Mouse (Mus musculus): ENCODE results near the gene Usp54.
A peak's percentile ranks its signal among the peaks of the same experiment; 100 is the strongest.
"Not testable (repeated sequence)": the region's sequence is repeated elsewhere in the genome, so short reads cannot be mapped to it uniquely, and the experiment has no call there.

Gene Usp54

DNA sequence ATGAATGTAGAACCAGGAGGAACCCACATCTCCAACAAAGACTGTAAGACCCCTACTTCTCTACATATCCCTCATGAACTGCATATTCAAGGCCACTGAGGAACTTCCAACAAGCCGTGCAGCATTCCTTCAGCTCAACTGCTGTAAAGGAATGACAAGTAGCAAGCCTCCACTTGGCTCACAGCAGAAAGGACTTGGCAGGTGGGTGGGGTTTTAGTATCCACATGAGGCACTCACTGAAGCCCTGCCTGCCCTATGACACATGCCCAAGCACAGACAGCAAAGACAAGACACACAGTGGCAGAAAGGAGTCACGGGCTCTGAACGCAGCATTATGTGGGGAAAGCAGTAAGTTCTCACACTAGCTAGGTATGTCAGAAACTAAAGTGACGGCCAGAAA is 30.7 kb downstream of the Usp54 start:
- DNase-seq (ENCODE audit: low spot score): no peak

DNA sequence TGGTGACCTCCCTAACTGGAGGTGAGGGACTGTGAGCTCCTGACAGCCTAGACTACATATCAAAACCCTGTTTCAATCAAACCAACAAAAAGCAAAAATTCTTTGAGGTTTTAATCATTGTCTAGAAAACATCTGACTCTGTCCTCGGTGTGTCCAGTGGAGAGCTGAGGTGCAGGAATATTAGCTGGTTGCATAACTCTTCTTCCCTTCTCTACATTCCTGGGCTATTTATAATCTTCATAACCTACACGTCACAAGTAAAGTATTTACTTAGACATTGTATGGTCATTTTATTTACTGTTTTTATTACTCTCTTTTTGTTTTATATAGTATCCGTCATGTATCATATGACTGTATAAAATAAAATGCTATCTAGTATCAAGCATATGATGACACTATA is 31.3 kb downstream of the Usp54 start:
- no peak for DNase-seq (ENCODE audit: low spot score)

DNA sequence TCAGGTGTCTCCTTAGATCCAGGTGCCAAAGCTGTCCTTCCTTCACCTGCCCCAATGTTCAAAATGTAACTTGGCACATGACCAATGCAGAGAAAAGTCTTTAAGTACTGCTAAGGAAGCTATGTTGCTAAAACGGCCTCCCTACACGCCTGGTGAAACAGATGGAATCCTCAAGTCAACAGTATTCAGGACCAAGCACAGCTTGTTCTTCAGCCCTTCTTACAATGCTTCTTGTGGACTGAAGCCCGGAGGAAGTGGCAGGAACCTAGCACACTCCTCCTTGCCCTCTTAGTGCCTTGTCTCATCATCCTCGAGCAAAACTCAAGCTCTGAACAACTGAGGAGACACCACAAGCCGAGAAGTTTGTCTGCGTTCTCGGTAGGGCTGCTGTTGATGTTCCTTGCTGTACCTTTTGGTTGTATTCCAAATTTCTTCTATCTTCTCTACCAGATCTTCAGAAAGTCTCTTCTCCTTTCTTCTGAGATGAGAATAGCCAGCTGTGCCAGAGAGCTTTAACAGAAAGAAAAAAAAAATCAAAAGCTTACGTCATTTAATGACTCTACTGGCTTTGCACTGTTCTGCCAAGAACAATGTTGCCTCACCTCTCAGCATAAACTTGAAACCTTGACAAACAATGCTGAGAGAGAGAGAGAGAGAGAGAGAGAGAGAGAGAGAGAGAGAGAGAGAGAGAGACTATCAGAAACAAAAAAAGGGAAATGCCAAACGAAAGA is 33.3 kb downstream of the Usp54 start:
- no peak for DNase-seq (ENCODE audit: low spot score)

DNA sequence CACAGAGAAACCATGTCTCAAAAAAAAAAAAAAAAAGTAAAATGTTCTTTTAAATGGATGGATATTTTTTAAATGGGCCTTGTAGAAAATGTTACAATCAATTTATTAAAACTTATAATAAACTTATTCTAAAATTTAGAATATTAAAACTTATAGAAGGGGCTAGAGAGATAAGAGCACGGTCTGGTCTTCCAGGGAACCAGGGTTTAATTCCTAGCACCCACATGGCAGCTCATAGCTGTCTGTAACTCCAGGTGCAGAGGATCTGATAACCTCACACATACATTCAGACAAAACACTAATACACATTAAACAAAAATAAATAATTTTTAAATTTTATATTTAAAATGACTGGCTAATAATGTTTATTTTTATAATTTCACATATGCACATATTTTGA is 39.6 kb downstream of the Usp54 start:
- no peak for DNase-seq (ENCODE audit: low spot score)

DNA sequence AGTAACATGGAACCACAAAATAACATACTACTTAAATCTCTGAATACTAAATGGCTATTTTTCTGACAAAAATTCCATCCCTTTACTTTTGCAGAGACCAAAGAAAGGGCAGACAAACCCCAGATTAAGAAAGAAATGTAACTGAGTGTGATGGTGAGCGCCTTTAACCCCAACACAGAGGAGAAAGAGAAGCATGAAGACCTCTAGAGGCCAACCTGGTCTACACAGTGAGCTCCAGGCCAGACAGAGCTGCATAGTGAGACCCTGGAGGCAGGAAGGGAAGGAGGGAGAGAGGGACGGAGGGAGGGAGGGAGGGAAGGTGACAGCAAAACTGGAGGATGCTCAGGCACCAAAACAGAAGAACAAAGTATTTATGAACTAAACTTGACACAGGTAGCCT is 40.7 kb downstream of the Usp54 start:
- no peak for DNase-seq (ENCODE audit: low spot score)

DNA sequence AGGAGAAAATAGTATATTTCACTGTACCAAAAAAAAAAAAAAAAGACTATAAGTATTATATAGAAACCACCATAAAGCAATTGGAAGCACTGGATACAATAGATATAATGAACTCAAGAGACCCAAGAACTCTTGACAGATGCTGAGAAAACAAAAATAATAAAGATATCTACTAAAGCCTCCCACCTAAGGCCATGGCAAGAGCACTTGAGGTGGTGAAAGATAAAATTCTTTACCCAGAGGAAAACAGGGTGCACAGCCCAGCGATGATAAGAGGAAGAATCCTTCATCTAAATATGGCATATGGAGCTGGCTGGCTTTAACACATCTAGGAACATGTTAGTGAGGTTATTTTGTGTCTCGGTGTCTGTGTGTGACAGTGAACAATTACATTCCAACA is 41.3 kb downstream of the Usp54 start:
- DNase-seq (ENCODE audit: low spot score): no peak

DNA sequence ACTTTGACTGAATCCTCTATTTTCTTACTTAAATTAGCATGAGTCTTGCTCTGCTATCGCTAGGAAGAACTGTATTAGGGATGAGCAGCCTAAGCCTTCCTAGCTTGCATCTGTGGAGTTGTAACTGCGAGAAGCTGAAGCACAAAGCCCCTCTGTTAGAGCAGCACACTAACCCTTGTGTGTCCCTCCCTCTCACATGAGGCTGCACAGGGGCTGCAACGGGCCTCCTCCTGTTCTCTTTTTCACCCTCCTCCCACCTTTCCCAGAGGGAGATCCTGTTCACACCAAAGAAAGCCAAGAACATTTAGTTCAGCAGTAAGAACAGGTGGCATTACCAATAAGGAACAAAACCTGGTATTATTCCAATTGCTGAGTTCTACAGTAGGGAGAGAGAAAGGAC is 45.1 kb downstream of the Usp54 start:
- DNase-seq (ENCODE audit: low spot score): peak; percentile 63

DNA sequence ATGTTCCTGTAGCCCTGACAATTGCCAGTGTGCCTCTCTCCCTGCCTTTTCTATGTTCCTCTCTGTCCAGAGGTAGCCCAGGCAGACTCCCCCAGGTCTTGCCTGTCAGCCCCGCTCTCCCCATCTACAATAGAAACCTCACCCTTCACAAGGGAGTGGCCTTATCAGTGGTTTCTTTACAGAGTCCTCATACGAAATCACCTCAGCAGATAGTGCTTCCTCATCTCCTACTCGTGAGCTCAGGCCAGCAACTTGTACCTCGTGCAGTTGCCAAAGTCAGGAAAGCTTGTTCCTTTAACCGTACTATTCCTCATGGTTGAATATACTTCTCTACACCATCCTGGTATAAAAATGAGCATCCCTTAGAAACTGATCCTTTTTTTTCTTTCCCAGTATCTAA is 53.4 kb downstream of the Usp54 start:
- DNase-seq (ENCODE audit: low spot score): no peak

DNA sequence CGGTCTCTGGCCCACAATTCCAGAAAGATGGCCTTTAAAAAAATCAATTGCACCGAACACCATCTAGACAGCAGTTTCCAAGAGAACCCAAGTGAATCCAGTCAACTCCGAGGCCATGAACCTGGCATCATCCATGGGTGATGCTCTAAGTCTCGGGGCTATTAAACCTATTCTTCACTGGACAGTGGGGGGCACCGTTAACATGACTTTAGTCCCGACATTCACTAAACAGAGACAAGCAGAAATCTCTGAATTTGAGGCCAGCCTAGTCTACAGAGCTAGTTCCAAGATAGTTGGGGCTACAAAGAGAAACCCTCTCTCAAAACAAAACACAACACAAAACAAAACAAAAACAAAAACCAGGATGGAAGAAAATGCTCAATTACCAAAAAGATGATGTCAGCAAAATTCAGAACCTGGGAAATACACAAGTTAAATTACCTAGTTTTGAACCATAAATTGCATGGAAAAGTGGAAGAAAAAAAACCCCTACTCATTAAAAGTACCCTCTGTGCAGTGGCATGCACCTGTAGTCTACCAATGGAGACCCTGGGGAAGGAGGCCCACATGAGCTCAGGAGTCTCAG is 61.9 kb downstream of the Usp54 start:
- DNase-seq (ENCODE audit: low spot score): no peak

DNA sequence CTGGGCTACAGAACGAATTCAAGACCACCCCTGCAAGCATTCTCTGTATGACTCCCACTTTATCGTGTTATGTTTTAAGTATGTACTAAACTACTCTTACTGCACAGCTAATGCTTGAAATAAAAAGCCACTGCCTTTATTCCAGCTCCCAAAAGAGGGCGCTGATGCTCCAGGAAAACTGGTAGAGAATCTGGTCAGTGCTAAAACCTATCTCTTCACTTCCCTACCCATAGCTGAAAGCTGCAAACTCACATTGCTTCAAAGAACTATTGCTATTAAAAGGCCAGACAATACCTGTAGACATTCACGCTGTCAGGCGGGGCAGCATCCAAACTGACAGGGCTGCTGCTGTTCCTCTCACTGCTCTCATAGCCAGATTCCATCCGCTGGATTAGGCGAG is 64.7 kb downstream of the Usp54 start:
- peak; percentile 43 for DNase-seq (ENCODE audit: low spot score)

DNA sequence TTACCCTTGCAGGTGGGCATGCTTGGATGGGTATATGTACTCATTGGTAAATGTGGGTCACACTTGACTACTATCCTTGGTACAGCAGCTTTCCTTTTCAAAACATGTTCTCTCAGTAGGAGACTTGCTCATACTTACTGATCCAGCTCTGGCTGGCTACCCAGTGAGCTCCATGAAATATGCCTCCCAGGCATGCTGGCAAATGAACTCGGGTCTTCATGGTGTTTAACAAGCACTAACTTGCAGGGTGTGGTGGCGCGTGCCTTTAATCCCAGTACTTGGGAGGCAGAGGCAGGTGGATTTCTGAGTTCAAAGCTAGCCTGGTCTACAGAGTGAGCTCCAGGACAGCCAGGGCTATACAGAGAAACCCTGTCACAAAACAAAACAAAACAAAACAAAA is 67.7 kb downstream of the Usp54 start:
- DNase-seq (ENCODE audit: low spot score): not testable (repeated sequence)

DNA sequence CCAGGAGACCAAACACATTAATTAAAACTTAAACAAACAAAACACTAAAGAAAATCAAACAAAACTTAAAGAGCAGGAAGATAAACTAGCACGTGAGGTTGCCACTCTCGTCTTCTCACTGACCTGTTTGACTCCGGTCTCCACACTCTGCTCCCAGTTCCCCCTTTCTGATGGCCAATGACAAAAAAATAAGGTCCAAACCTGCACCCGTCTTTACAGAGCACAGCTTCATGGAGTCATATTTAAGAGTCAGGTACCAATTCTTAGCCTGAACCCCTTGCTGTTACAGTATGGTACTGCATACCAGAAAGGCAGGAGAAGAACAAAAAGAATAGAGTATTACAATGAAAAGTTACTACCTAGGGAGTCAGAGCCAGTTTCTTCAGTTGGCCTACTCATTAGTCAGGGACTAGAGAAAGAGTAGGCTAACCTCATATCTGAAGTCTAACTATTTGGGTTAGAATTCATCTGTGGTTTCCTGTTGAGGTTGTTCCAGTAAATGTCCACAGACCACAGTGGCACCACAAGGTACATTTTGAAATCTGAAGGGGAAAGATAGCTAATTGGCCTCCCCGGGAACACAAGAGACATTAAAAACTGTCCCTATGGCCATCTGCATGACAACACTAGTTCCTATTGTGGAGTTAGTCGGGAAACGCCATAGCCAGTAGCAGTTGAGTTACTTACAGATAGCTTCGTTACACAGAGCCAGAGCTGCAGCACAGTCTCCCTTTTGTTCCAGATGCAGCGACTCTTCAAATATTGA is 75.4 kb downstream of the Usp54 start:
- no peak for DNase-seq (ENCODE audit: low spot score)

DNA sequence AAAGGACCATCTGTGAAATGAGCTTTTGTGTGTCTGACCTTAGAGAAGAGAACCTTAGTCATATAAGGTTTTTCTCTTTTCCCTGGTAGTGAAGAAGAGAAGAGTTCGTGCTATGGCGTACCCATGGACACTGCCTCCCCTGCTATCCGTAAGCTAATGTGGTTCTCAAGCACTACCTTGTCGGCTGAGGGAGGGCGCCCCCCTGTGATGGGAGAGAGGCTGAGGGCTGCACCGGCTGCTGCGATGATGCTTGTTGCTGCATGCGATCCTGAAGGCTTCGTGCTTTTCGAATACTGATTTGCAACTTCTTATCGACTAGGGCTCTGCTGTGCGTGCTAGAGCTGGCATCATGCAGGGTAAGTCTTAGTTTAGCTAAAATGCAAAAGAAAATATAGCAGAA is 76.2 kb downstream of the Usp54 start:
- no peak for DNase-seq (ENCODE audit: low spot score)

DNA sequence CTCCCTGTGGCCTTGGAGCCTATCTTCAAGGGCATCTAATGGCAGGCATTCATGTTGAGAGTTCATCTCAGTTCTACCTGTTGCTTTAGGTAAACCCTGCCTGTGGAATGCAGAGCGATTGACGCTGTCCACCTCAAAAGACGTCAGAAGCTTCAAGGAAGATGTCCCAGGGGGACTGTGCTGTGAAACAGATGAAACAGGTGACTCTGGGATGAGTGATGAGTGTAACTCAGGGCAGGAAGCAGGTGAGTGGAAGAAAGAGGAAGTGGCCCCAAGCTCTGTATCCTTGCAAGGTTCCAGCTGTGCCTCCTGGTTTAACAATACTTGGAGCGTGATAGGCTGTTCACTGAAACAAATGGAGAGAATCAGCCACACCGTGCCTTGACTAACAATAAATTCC is 79.0 kb downstream of the Usp54 start:
- DNase-seq (ENCODE audit: low spot score): no peak

DNA sequence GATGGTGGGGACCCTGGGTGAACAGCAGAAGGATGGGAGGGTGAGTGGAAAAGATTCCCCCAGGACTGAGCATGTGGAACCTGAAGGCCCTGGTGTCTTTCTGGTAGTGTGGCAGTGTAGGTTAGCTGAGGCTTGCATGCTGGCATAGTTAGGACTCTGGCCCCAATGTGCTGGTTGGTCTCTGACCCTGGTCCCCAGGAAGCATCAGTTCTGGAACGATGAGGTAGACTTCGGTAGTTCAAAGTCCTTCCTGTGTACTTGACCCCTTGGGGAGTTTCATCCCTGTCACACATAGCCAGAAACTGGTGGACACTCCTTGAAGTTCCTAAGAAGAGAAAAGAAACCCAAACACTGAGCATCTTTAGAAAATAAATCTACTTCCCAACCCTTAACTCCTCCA is 90.7 kb downstream of the Usp54 start:
- DNase-seq (ENCODE audit: low spot score): no peak

DNA sequence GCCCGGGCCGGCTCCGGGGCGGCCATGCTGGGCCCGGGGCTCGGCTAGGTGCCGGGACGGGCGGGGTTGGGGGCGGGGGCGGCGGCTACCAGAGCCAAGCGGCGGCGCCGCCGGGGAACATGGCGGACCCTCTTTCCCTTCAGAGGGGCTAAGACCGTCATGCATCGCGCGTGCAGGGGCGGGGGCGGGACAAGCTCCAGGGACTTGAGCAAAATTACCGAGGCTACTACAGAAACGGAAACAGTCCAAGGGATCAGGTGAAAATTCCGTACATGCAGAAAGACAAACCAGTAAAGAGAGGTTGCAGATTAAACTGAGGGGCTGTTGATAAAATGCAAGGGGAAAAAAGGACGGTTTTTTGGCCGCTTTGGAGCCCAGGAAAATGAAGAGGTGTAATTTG is 94.4 kb downstream of the Usp54 start, which contains the start of gene Ppp3cb:
Ppp3cb (minus strand) TSS at position 159 of the 400 bp plus-strand sequence.
- DNase-seq (ENCODE audit: low spot score): peak; percentile 60

DNA sequence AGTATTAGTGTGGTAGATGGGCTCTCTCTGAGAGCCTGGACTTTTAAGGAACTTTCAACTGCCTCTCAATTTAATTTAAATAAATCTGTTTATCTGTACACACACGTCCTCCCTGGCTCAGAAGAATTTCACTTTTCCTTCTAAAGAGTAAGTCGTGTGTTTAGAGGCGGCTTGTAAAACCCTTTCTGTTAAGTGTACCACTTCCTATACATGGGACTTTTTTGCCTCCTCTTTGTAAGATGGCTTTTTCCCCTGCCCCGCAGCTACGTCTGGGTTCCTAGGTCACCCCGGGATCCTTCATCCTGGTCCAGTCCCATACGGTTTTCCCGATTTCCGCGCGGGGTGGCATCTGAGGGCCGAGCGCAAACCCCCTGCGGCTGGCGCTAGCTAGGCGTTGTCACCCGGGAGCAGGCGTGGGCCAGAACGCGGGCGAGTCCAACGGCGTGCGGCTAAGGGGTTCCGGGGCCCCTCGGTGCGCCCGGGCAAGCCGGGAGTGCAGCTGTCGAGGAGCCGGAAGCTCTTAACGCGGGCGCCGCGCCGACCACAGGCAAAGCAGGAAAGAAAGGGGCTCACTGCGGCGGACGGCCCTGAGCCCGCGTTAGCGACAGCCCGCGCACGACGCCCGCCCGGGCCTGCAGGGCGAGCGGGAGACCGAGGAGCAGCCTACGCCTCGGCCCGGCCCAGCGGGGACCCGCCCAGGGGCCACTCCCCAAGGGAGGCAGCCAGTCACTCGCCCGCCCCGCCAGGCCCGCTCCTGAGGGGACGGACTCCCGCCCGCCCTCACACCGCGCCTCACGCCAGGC is 95.1 kb downstream of the Usp54 start:
- peak; percentile 68 for DNase-seq (ENCODE audit: low spot score)

DNA sequence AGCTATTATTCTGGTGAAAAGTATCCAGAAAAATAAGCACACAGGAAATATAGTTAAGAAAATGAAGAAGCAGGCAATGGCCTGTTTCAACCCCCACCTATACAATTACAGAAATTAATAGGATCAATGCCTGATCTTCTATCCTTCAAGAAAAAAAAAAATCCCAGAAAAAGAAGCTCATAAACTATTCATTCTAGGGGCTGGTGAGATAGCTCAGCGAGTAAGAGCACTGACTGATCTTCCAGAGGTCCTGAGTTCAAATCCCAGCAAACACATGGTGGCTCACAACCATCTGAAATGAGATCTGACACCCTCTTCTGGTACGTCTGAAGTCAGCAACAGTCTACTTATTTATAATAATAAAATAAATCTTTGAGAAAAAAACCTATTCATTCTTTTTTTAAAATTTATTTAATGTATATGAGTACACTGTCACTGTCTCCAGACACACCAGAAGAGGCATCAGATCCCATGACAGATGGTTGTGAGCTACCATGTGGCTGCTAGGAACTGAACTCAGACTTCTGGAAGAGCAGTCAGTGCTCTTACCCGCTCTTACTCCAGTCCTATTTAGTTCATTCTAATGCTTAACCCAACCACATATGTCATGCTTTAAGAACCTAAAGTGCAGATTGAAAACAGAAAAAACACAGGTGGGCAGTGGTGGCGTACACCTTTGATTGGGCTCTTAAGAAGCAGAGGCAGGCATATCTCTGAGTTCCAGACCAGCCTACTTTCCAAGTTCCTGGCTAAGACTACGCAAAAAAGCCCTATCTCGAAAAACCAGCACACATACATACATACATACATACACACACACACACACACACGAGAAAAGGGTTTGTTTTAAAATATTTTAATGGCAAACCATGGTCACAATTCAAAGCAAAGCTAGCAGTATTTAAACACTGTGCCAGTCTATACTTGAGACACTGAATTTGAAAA is 96.1 kb downstream of the Usp54 start:
- no peak for DNase-seq (ENCODE audit: low spot score)

DNA sequence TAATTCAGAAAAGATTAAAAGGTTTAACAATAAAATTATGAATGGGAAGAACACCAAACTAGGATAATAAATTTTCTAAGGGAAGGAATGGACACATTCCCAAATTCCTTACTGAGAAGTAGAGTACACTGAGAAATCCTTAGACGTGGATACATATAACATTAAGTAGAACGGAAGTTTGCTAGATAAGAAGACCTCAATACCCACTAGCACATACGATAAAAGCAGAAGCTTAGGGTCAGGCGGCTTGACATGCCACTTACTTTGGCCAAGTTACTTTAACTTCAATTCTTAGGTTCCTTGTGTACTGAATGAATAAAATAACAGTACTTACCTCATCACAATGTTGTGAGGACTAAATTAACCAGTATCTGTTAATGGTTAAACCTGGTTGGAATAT is 111.2 kb downstream of the Usp54 start:
- DNase-seq (ENCODE audit: low spot score): no peak

DNA sequence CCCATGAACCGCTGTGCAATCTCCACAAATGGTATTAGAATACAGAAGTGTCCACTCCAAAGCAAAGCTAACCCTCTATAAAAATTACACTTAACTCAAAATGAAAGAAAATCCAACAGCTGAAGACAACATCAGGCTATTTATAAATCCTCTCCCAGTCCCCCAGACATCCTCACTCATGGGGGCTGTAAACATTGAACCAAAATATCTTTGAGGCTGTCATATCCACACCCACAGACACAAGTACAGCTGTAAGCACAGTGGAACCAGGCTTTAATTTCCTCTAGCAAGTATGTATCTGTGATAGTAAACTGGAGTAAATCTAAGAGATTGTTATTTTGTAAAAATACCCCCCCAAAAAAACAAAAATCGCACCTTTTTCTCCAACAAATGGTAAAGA is 120.7 kb downstream of the Usp54 start:
- no peak for DNase-seq (ENCODE audit: low spot score)

DNA sequence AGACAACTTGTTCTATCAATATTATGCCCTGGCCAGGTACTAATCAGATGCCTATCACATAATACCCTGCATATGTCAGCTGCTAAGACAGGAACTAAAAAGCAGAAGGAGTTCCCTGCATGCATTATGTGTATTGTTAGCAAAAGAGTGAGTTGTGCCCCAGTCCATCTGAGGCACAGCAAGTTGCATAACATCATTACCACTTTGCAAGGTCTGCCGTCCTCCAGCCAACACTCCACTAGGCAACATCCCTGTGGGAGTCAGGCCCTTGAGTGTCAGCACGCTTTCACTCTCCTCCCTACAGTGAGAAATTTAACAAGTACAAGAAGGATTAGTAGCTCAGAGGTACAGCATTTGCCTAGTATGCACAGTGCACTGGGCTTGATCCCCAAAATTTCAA is 132.4 kb downstream of the Usp54 start:
- no peak for DNase-seq (ENCODE audit: low spot score)

All from left cerebral cortex, adult 11 months (tissue).